Mouse (Mus musculus): ENCODE measurements at regions not wholly inside any gene's neighbourhood (a gene's known extent, or its start where the extent isn't known, plus 50 kb on each side); places are given as distances from the start of the nearest gene placed in this dataset.

DNA sequence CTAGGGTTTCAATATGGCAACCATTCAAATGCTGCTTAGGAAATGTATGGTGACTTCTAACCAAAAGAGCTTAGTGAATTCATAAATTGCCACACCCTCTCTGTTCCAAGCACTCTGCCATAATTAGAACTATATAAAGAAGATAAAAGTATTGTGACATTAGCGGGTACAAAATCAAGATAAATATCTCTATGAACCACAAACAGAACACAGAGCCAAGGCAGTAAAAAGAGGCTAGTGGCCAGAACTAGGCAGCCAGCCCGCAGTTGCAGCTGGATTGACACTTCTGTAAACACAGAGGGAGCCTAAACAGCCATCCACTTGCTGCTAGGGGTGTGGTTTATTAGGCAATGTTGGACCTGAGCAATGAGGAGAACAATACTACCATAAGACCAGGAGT is 118.5 kb upstream of the Ppp1r12a start:
- TF ChIP-seq EP300 (IDR thresholded peaks at IDR 0.05; ENCODE audit: low read depth), result no peak
- TF ChIP-seq CTCF (IDR thresholded peaks at IDR 0.05; ENCODE audit: low read depth), result no peak
- Histone ChIP-seq H3K9ac (replicated peaks) (no peak overlapping the region), H3K27ac (ENCODE audit: low read depth) (no peak overlapping the region), H3K4me1 (ENCODE audit: insufficient read depth) (no peaks in the 10 kb centered on the region), H3K9me3 (ENCODE audit: low read length) (no peaks in the 10 kb centered on the region), H3K4me3 (ENCODE audit: low read depth, low read length) (no peak overlapping the region), H3K36me3 (replicated peaks; ENCODE audit: insufficient read depth, low read length) (no peaks in the 10 kb centered on the region), H3K4me2 (ENCODE audit: low read depth, low read length) (no peak overlapping the region), H3K27me3 (ENCODE audit: insufficient read depth, low read length) (no peaks in the 10 kb centered on the region)
- WGBS (ENCODE audit: insufficient replicate concordance), result 29% methylated on average over 2 of the region's 2 CpGs
- peak; percentile 66 for ATAC-seq
- no peak for DNase-seq

DNA sequence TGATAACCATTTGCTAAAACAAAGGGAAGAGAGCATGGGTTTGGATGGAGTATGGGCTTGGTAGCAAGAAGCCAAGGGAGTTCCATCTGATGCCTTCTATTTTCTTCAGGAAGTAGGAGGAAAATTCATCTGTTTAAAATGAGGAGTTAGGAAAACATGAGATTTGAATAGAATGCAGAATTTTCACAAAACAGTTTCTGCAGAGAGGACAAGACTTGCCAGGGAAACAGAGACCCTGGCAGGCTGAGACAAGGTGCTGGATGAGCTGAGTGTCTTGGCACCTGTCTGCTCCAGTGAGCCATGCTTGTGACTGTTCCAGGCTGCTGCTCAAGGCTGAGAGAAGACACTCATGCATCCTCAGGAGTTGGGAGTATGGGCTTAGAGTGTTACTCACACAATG is 122.0 kb upstream of the Ppp1r12a start:
- ATAC-seq, result no peak
- Histone ChIP-seq H3K9ac (replicated peaks) (no peak overlapping the region), H3K27me3 (ENCODE audit: insufficient read depth, low read length) (no peaks in the 10 kb centered on the region), H3K4me1 (ENCODE audit: insufficient read depth) (no peaks in the 10 kb centered on the region), H3K36me3 (replicated peaks; ENCODE audit: insufficient read depth, low read length) (no peaks in the 10 kb centered on the region), H3K9me3 (ENCODE audit: low read length) (no peaks in the 10 kb centered on the region), H3K27ac (ENCODE audit: low read depth) (no peak overlapping the region), H3K4me3 (ENCODE audit: low read depth, low read length) (no peak overlapping the region), H3K4me2 (ENCODE audit: low read depth, low read length) (no peak overlapping the region)
- TF ChIP-seq EP300 (IDR thresholded peaks at IDR 0.05; ENCODE audit: low read depth) (no peak), CTCF (IDR thresholded peaks at IDR 0.05; ENCODE audit: low read depth) (no peak)
- DNase-seq, result no peak

DNA sequence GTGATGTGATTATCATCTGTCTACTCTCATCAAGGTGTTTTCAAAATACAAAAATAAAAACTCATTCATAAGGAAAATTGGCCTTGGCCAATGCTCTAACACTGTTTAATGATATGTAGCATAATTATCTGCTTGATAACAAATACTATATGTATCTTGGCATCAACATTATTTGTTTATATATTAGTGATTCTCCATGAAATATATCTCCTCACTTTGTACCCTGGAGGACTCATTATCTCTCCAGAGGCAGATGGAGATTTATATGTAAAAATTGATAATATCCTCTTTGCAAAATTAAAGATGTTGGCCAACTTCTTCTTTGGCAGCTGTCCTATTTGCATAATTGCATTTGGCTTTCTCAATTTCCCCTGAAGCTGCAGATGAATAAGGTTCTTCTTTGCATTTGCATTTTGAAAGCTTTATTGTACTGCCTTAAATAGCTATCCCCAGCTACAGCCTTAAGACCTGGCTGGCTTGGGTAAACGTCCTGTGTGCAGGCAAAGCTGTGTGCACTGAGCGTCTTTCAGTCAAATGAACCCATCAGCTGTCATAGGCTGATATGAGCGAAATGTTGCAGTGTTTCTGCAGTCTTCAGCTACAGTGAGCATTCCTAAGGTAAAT is 124.7 kb upstream of the Otogl start:
- H3K9me3 ChIP-seq (ENCODE audit: low read length), result no peaks in the 10 kb centered on the region
- H3K4me2 ChIP-seq (ENCODE audit: low read depth, low read length), result no peak overlapping the region
- WGBS (ENCODE audit: insufficient replicate concordance), result 54% methylated on average over 3 of the region's 3 CpGs
- ATAC-seq (no peak), DNase-seq (no peak)
- no peak for TF ChIP-seq EP300 (IDR thresholded peaks at IDR 0.05; ENCODE audit: low read depth)
- no peak for TF ChIP-seq CTCF (IDR thresholded peaks at IDR 0.05; ENCODE audit: low read depth)
- H3K9ac ChIP-seq (replicated peaks), result no peak overlapping the region
- H3K4me1 ChIP-seq (ENCODE audit: insufficient read depth), result peaks cover 10% of the 10 kb centered on the region
- no peak overlapping the region for H3K27ac ChIP-seq (ENCODE audit: low read depth)
- no peaks in the 10 kb centered on the region for H3K27me3 ChIP-seq (ENCODE audit: insufficient read depth, low read length)
- no peak overlapping the region for H3K4me3 ChIP-seq (ENCODE audit: low read depth, low read length)
- no peaks in the 10 kb centered on the region for H3K36me3 ChIP-seq (replicated peaks; ENCODE audit: insufficient read depth, low read length)

DNA sequence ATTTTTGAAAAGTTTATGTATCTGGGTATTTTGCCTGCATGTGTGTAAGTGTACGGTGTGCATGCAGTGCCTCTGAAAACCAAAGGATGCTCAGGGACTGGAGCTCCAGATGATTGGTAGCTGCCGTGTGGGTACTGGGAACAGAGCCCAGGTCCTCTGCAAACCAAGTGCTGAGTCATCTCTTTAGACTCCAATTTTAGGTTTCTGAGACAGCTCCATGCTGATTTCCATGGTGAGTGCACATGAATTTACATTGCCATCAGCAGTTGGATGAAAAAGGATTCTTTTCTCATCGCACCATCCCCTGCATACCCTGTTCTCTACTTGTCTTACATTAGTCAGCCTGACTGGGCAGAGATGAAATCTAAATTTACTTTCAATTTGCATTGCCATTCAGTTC is 122.1 kb upstream of the Otogl start:
- Histone ChIP-seq H3K9me3 (ENCODE audit: low read length) (no peaks in the 10 kb centered on the region), H3K36me3 (replicated peaks; ENCODE audit: insufficient read depth, low read length) (no peaks in the 10 kb centered on the region), H3K27me3 (ENCODE audit: insufficient read depth, low read length) (no peaks in the 10 kb centered on the region), H3K4me1 (ENCODE audit: insufficient read depth) (peaks cover 11% of the 10 kb centered on the region), H3K9ac (replicated peaks) (no peak overlapping the region), H3K27ac (ENCODE audit: low read depth) (no peak overlapping the region), H3K4me3 (ENCODE audit: low read depth, low read length) (no peak overlapping the region), H3K4me2 (ENCODE audit: low read depth, low read length) (no peak overlapping the region)
- DNase-seq (no peak), ATAC-seq (no peak)
- WGBS (ENCODE audit: insufficient replicate concordance), result 79% methylated on average over 3 of the region's 3 CpGs
- TF ChIP-seq CTCF (IDR thresholded peaks at IDR 0.05; ENCODE audit: low read depth), result no peak
- TF ChIP-seq EP300 (IDR thresholded peaks at IDR 0.05; ENCODE audit: low read depth), result no peak

DNA sequence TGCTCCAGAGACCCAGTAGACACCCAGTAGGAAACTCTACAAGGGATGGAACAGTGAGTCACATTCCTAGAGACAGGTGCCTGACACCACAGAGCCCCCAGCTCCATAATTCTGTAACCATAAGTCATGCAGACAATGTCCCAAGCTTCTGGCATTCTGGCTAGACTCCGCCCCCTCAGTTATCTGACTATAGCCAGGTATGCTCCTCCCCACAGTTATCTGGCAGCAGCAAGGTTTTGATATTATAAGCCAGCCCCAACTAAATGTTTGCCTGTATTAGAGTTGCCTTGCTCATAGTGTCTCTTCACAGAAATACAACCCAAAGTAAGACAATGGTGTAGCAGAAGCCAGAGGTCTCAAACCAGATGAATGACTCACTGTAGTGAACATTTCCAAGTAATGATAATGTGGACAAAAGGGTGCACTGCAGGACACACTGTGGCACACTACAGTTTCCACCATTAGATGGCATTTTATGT is 121.4 kb upstream of the Otogl start:
- H3K4me1 ChIP-seq (ENCODE audit: insufficient read depth), result peaks cover 11% of the 10 kb centered on the region
- H3K9ac ChIP-seq (replicated peaks), result no peak overlapping the region
- H3K4me2 ChIP-seq (ENCODE audit: low read depth, low read length), result no peak overlapping the region
- WGBS (ENCODE audit: insufficient replicate concordance), result 69% methylated on average over 1 of the region's 1 CpGs
- ATAC-seq (peak; percentile 56), DNase-seq (no peak)
- H3K27me3 ChIP-seq (ENCODE audit: insufficient read depth, low read length), result no peaks in the 10 kb centered on the region
- H3K9me3 ChIP-seq (ENCODE audit: low read length), result no peaks in the 10 kb centered on the region
- H3K4me3 ChIP-seq (ENCODE audit: low read depth, low read length), result no peak overlapping the region
- H3K36me3 ChIP-seq (replicated peaks; ENCODE audit: insufficient read depth, low read length), result no peaks in the 10 kb centered on the region
- no peak overlapping the region for H3K27ac ChIP-seq (ENCODE audit: low read depth)
- peak; percentile 60 for TF ChIP-seq EP300 (IDR thresholded peaks at IDR 0.05; ENCODE audit: low read depth)
- TF ChIP-seq CTCF (IDR thresholded peaks at IDR 0.05; ENCODE audit: low read depth), result no peak

DNA sequence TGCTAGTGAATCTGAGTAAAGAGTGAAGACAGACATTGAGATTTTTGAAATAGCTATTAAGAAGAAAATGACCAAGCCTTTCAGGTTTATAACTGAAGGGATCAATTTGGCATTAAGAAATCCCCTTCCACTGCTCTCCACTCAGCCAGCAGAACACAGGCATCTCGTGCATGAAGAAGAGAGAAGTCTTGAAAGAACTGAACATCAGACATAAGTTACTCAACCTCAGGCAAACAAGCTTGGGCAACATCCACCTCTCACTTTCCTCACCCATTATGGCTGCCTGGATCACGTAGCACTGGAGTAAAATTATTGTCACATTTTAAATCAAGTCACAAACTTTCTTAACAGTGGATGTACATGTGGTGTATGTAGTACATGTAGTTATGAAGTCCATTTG is 115.6 kb upstream of the Otogl start:
- no peak for ATAC-seq
- H3K27ac ChIP-seq (ENCODE audit: low read depth), result no peak overlapping the region
- no peaks in the 10 kb centered on the region for H3K9me3 ChIP-seq (ENCODE audit: low read length)
- WGBS (ENCODE audit: insufficient replicate concordance), result 51% methylated on average over 2 of the region's 2 CpGs
- H3K4me1 ChIP-seq (ENCODE audit: insufficient read depth), result peaks cover 4% of the 10 kb centered on the region
- H3K4me3 ChIP-seq (ENCODE audit: low read depth, low read length), result no peak overlapping the region
- H3K4me2 ChIP-seq (ENCODE audit: low read depth, low read length), result no peak overlapping the region
- H3K27me3 ChIP-seq (ENCODE audit: insufficient read depth, low read length), result no peaks in the 10 kb centered on the region
- no peak overlapping the region for H3K9ac ChIP-seq (replicated peaks)
- TF ChIP-seq CTCF (IDR thresholded peaks at IDR 0.05; ENCODE audit: low read depth) (no peak), EP300 (IDR thresholded peaks at IDR 0.05; ENCODE audit: low read depth) (no peak)
- H3K36me3 ChIP-seq (replicated peaks; ENCODE audit: insufficient read depth, low read length), result no peaks in the 10 kb centered on the region
- no peak for DNase-seq

DNA sequence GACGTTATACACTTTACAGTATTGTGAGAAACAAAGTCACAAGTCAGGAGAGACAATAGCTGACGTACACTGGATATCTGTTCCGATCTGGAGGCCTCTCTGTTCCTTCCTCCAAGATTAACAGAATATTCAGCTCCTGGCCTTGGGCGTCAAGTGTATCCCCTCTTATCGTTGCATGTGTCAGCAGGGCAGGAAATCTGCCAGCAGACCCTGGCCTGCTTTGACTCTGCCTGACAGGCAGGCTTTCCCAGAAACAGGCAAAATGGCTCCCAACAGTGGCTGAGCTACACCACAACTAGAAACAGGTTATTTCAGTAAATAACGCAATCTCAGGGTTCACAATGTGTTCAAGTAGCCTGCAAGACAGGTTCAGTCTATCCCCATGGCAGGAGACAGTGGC is 112.3 kb upstream of the Otogl start:
- Histone ChIP-seq H3K27ac (ENCODE audit: low read depth) (no peak overlapping the region), H3K36me3 (replicated peaks; ENCODE audit: insufficient read depth, low read length) (no peaks in the 10 kb centered on the region), H3K4me3 (ENCODE audit: low read depth, low read length) (no peak overlapping the region), H3K27me3 (ENCODE audit: insufficient read depth, low read length) (no peaks in the 10 kb centered on the region), H3K9ac (replicated peaks) (no peak overlapping the region), H3K9me3 (ENCODE audit: low read length) (no peaks in the 10 kb centered on the region), H3K4me1 (ENCODE audit: insufficient read depth) (no peaks in the 10 kb centered on the region; the same call in 1 of the 2 replicates), H3K4me2 (ENCODE audit: low read depth, low read length) (no peak overlapping the region)
- WGBS (ENCODE audit: insufficient replicate concordance), result 61% methylated on average over 6 of the region's 6 CpGs
- no peak for DNase-seq
- no peak for ATAC-seq
- TF ChIP-seq CTCF (IDR thresholded peaks at IDR 0.05; ENCODE audit: low read depth), result no peak
- TF ChIP-seq EP300 (IDR thresholded peaks at IDR 0.05; ENCODE audit: low read depth), result no peak

Measured in liver, postnatal 0 days (tissue).